Mouse (Mus musculus) heart, postnatal 0 days (tissue): Measurements from ENCODE around the gene Abca17. TPM values are rescaled to one million over a fixed set of nuclear protein-coding genes. Genes with fewer than 3 reads are reported as not detected.

Experiments
- ATAC-seq: fragments of 200-750 bp; cut with Nextera tagmentation; 2 replicates; pipeline ENCODE4 v1.8.0; 2017; ENCODE audit warnings: low read depth, moderate number of reproducible peaks, moderate library complexity; ENCODE audit not compliant: insufficient read depth
- DNase-seq: peaks from one replicate; pipeline ENCODE4 v3.0.0-alpha.2; 2016; ENCODE audit warnings: low spot score
- H3K27ac ChIP-seq: fragments of 300-500 bp; sonication (generic); 2 replicates; pipeline ENCODE4 v1.5.1; 2014; ENCODE audit warnings: low read depth, mild to moderate bottlenecking
- H3K27me3 ChIP-seq: fragments of 300-500 bp; sonication (generic); 2 replicates; pipeline ENCODE4 v1.6.1; 2014; ENCODE audit warnings: low read length, mixed read lengths; ENCODE audit not compliant: control insufficient read depth, insufficient read depth
- H3K36me3 ChIP-seq: fragments of 300-500 bp; sonication (generic); replicated peaks from 2 replicates; pipeline ENCODE4 v1.6.1; 2014; ENCODE audit warnings: low read length, mixed read lengths; ENCODE audit not compliant: control insufficient read depth, insufficient read depth
- H3K4me1 ChIP-seq: fragments of 300-500 bp; sonication (generic); 2 replicates; pipeline ENCODE4 v1.6.1; 2014; ENCODE audit warnings: antibody characterized with exemption; ENCODE audit not compliant: control insufficient read depth, insufficient read depth
- H3K4me2 ChIP-seq: fragments of 300-500 bp; sonication (generic); 2 replicates; pipeline ENCODE4 v1.6.1; 2014; ENCODE audit warnings: low read depth, mild to moderate bottlenecking, low read length, moderate library complexity
- H3K4me3 ChIP-seq: fragments of 300-500 bp; sonication (generic); 2 replicates; pipeline ENCODE4 v1.5.1; 2014; ENCODE audit warnings: low read depth, low read length
- H3K9ac ChIP-seq: fragments of 300-500 bp; sonication (generic); replicated peaks from 2 replicates; pipeline ENCODE4 v1.6.1; 2014; ENCODE audit warnings: low read depth, low read length, mixed read lengths
- H3K9me3 ChIP-seq: fragments of 300-500 bp; sonication (generic); replicated peaks from 2 replicates; pipeline ENCODE4 v1.6.1; 2016; ENCODE audit warnings: low read length; ENCODE audit not compliant: control insufficient read depth
- CTCF ChIP-seq: IDR thresholded peaks from 2 replicates; pipeline ENCODE4 v1.5.1; 2016; ENCODE audit warnings: antibody characterized with exemption, control low read depth, low read depth
- EP300 ChIP-seq: IDR thresholded peaks from 2 replicates; pipeline ENCODE4 v1.6.1; 2016; ENCODE audit warnings: antibody characterized with exemption, low read depth
- WGBS: fragments of 180-500 bp; shearing (Covaris S2); extraction: QIAGEN DNeasy Blood & Tissue Kit; methylation state at CpG from one replicate; pipeline ENCODE4 v1.1.7; 2014; 5-methylcytosine and 5-hydroxymethylcytosine counted together
- polyA plus RNA-seq: library from polyadenylated mRNA; unstranded; fragments of >200 nt; fragmentation: Nextera tagmentation; extraction: Ambion mirVana; gene quantifications from 2 replicates; pipeline ENCODE4 v1.2.1, GENCODE M21; 2015
- total RNA-seq: library from RNA; depleted of rRNA; stranded (reverse); fragments of >200 nt; gene quantifications from 2 replicates; pipeline ENCODE4 v1.2.3, GENCODE M21; 2014; ENCODE audit warnings: low replicate concordance; rRNA removed

The Abca17 gene
- total RNA-seq: not detected in 2 replicates
- polyA plus RNA-seq: not detected in 2 replicates

GRCm38 (mm10) chr17:24350926-24351759, at the start of gene Abca17:
Gene Abca17, minus strand, starts transcription at chr17:24351068.
- Histone ChIP-seq H3K9me3 (no peaks in the 10 kb centered on the region), H3K9ac (peak within 1 kb of the TSS; percentile 79), H3K27me3 (peaks cover 18% of the 10 kb centered on the region), H3K36me3 (no peaks in the 10 kb centered on the region), H3K4me2 (peak within 1 kb of the TSS; percentile 97), H3K4me3 (peak within 1 kb of the TSS; percentile 76), H3K27ac (no peak within 1 kb of the TSS; the same call in 1 of the 2 replicates), H3K4me1 (peaks cover 7% of the 10 kb centered on the region; the same call in 1 of the 2 replicates)
- no peak for TF ChIP-seq CTCF
- TF ChIP-seq EP300: no peak
- ATAC-seq (no peak), DNase-seq (no peak)
- WGBS: 5% methylated on average over 40 of the region's 42 CpGs

- TF ChIP-seq EP300: no peak
- no peak for TF ChIP-seq CTCF
- 85% methylated on average over 7 of the region's 7 CpGs for WGBS
- DNase-seq (no peak), ATAC-seq (no peak)
- peaks cover 18% of the 10 kb centered on the region; the same call in 1 of the 2 replicates for H3K36me3 ChIP-seq
- H3K4me3 ChIP-seq: no peak overlapping the region
- H3K9ac ChIP-seq: no peak overlapping the region
- H3K9me3 ChIP-seq: no peaks in the 10 kb centered on the region
- H3K4me2 ChIP-seq: no peak overlapping the region
- H3K27ac ChIP-seq: no peak overlapping the region
- H3K4me1 ChIP-seq: no peaks in the 10 kb centered on the region
- no peaks in the 10 kb centered on the region for H3K27me3 ChIP-seq
Observed at GRCm38 (mm10) chr17:24394456-24394855, 43.6 kb upstream of the Abca17 start.

- ATAC-seq: no peak
- H3K4me2 ChIP-seq: no peak overlapping the region
- no peak overlapping the region for H3K4me3 ChIP-seq
- H3K27me3 ChIP-seq: no peaks in the 10 kb centered on the region
- peaks cover 13% of the 10 kb centered on the region; the same call in 1 of the 2 replicates for H3K36me3 ChIP-seq
- no peak overlapping the region for H3K27ac ChIP-seq
- no peaks in the 10 kb centered on the region for H3K9me3 ChIP-seq
- H3K9ac ChIP-seq: no peak overlapping the region
- WGBS: 57% methylated on average over 4 of the region's 4 CpGs
- no peak for TF ChIP-seq CTCF
- TF ChIP-seq EP300: no peak
- no peaks in the 10 kb centered on the region for H3K4me1 ChIP-seq
- no peak for DNase-seq
Observed at GRCm38 (mm10) chr17:24393527-24393926, 42.7 kb upstream of the Abca17 start.

GRCm38 (mm10) chr17:24391149-24391548, 40.3 kb upstream of the Abca17 start:
- ATAC-seq: no peak
- Histone ChIP-seq H3K9ac (no peak overlapping the region), H3K4me3 (no peak overlapping the region), H3K27me3 (no peaks in the 10 kb centered on the region), H3K9me3 (no peaks in the 10 kb centered on the region), H3K4me2 (no peak overlapping the region), H3K4me1 (no peaks in the 10 kb centered on the region), H3K27ac (no peak overlapping the region), H3K36me3 (peaks cover 20% of the 10 kb centered on the region)
- TF ChIP-seq EP300 (no peak), CTCF (no peak; the same call in 1 of the 2 replicates)
- WGBS: 69% methylated on average over 8 of the region's 8 CpGs
- no peak for DNase-seq

GRCm38 (mm10) chr17:24389865-24390264, 39.0 kb upstream of the Abca17 start:
- Histone ChIP-seq H3K36me3 (peaks cover 28% of the 10 kb centered on the region), H3K27ac (no peak overlapping the region), H3K9me3 (no peaks in the 10 kb centered on the region), H3K9ac (no peak overlapping the region), H3K4me2 (no peak overlapping the region), H3K27me3 (no peaks in the 10 kb centered on the region), H3K4me3 (no peak overlapping the region), H3K4me1 (no peaks in the 10 kb centered on the region)
- 2% methylated on average over 2 of the region's 2 CpGs for WGBS
- DNase-seq (peak; percentile 42), ATAC-seq (no peak)
- peak; percentile 76 for TF ChIP-seq CTCF
- TF ChIP-seq EP300: no peak
